Mouse (Mus musculus): ENCODE data around the gene Hist1h2bm. TPM values are rescaled to one million over a fixed set of nuclear protein-coding genes. Genes with fewer than 3 reads are reported as not detected.
"Not testable (repeated sequence)": the region's sequence is repeated elsewhere in the genome, so short reads cannot be mapped to it uniquely, and the experiment has no call there.

Hist1h2bm gene
- polyA plus RNA-seq, 1 experiment from 2014 or later = 8.0 TPM

GRCm38 (mm10) chr13:21733466-21733865 lies 11.6 kb downstream of the Hist1h2bm start:
- no peaks in the 10 kb centered on the region for H3K36me3 ChIP-seq (ENCODE audit: insufficient read depth)
- H3K9me3 ChIP-seq (ENCODE audit: low read depth, low read length) = no peaks in the 10 kb centered on the region
- WGBS = 71% methylated on average over 5 of the region's 5 CpGs
- no peak overlapping the region for H3K4me3 ChIP-seq (ENCODE audit: low read depth, low read length)
- no peak overlapping the region for H3K4me2 ChIP-seq
- TF ChIP-seq CTCF (IDR thresholded peaks at IDR 0.05; ENCODE audit: low read depth) = no peak; the same call in 1 of the 2 replicates
- H3K27me3 ChIP-seq (ENCODE audit: insufficient read depth, low read length) = no peaks in the 10 kb centered on the region
- H3K9ac ChIP-seq = no peak overlapping the region
- peak overlapping the region; percentile 99 for H3K27ac ChIP-seq (ENCODE audit: low read depth)
- DNase-seq = peak; percentile 42
- ATAC-seq (ENCODE audit: insufficient read depth) = no peak; the same call in 1 of the 2 replicates
- H3K4me1 ChIP-seq (ENCODE audit: insufficient read depth) = no peaks in the 10 kb centered on the region

GRCm38 (mm10) chr13:21734010-21734905 lies 12.4 kb downstream of the Hist1h2bm start:
- Histone ChIP-seq H3K36me3 (ENCODE audit: insufficient read depth) (no peaks in the 10 kb centered on the region), H3K9me3 (ENCODE audit: low read depth, low read length) (no peaks in the 10 kb centered on the region), H3K4me2 (peak overlapping the region; percentile 74), H3K4me1 (ENCODE audit: insufficient read depth) (no peaks in the 10 kb centered on the region), H3K27ac (ENCODE audit: low read depth) (peak overlapping the region; percentile 99), H3K27me3 (ENCODE audit: insufficient read depth, low read length) (no peaks in the 10 kb centered on the region), H3K9ac (peak overlapping the region; percentile 77), H3K4me3 (ENCODE audit: low read depth, low read length) (peak overlapping the region; percentile 52)
- ATAC-seq (ENCODE audit: insufficient read depth) (peak; percentile 82), DNase-seq (peak; percentile 98)
- WGBS = under 1% methylated on average over 21 of the region's 21 CpGs
- peak; percentile 89 for TF ChIP-seq CTCF (IDR thresholded peaks at IDR 0.05; ENCODE audit: low read depth)

- ATAC-seq (ENCODE audit: insufficient read depth) (peak; percentile 93), DNase-seq (peak; percentile 97)
- not testable (repeated sequence) for H3K36me3 ChIP-seq (ENCODE audit: insufficient read depth); H3K27me3 ChIP-seq (ENCODE audit: insufficient read depth, low read length); H3K4me1 ChIP-seq (ENCODE audit: insufficient read depth); H3K9me3 ChIP-seq (ENCODE audit: low read depth, low read length)
- Histone ChIP-seq H3K27ac (ENCODE audit: low read depth) (peak within 1 kb of the TSS; percentile 99), H3K4me2 (peak within 1 kb of the TSS; percentile 74), H3K4me3 (ENCODE audit: low read depth, low read length) (peak within 1 kb of the TSS; percentile 52), H3K9ac (peak within 1 kb of the TSS; percentile 77)
- under 1% methylated on average over 43 of the region's 56 CpGs for WGBS
Observed at GRCm38 (mm10) chr13:21734906-21735767, 13.3 kb downstream of the Hist1h2bm start, which contains the start of gene Hist1h4j. Gene Hist1h4j (plus strand): TSS chr13:21735064.

- Histone ChIP-seq H3K4me2 (no peak overlapping the region), H3K27ac (ENCODE audit: low read depth) (no peak overlapping the region), H3K36me3 (ENCODE audit: insufficient read depth) (no peaks in the 10 kb centered on the region), H3K27me3 (ENCODE audit: insufficient read depth, low read length) (no peaks in the 10 kb centered on the region), H3K9ac (no peak overlapping the region), H3K9me3 (ENCODE audit: low read depth, low read length) (no peaks in the 10 kb centered on the region), H3K4me3 (ENCODE audit: low read depth, low read length) (no peak overlapping the region), H3K4me1 (ENCODE audit: insufficient read depth) (no peaks in the 10 kb centered on the region)
- 42% methylated on average over 1 of the region's 1 CpGs for WGBS
- DNase-seq = no peak
- TF ChIP-seq CTCF (IDR thresholded peaks at IDR 0.05; ENCODE audit: low read depth) = no peak
- no peak for ATAC-seq (ENCODE audit: insufficient read depth)
Observed at GRCm38 (mm10) chr13:21745006-21745405, 23.2 kb downstream of the Hist1h2bm start.

GRCm38 (mm10) chr13:21749387-21750158 lies 27.7 kb downstream of the Hist1h2bm start:
- H3K36me3 ChIP-seq (ENCODE audit: insufficient read depth) = no peaks in the 10 kb centered on the region

GRCm38 (mm10) chr13:21750159-21751017 lies 28.5 kb downstream of the Hist1h2bm start, which contains the start of gene Hist1h4k:
Gene Hist1h4k (minus strand): TSS chr13:21750505.
- Histone ChIP-seq H3K9ac (peak within 1 kb of the TSS; percentile 82), H3K27ac (ENCODE audit: low read depth) (peak within 1 kb of the TSS; percentile 98), H3K4me3 (ENCODE audit: low read depth, low read length) (peak within 1 kb of the TSS; percentile 57), H3K4me2 (peak within 1 kb of the TSS; percentile 84)
- H3K9me3 ChIP-seq (ENCODE audit: low read depth, low read length); H3K4me1 ChIP-seq (ENCODE audit: insufficient read depth); H3K36me3 ChIP-seq (ENCODE audit: insufficient read depth); H3K27me3 ChIP-seq (ENCODE audit: insufficient read depth, low read length): not testable (repeated sequence)
- under 1% methylated on average over 42 of the region's 56 CpGs for WGBS
- peak; percentile 98 for DNase-seq
- ATAC-seq (ENCODE audit: insufficient read depth) = peak; percentile 85

More at GRCm38 (mm10) chr13:21749387-21750158, 27.7 kb downstream of the Hist1h2bm start:
- H3K4me2 ChIP-seq = peak overlapping the region; percentile 84
- TF ChIP-seq CTCF (IDR thresholded peaks at IDR 0.05; ENCODE audit: low read depth) = no peak
- H3K27ac ChIP-seq (ENCODE audit: low read depth) = peak overlapping the region; percentile 97
- no peaks in the 10 kb centered on the region for H3K4me1 ChIP-seq (ENCODE audit: insufficient read depth)
- DNase-seq (peak; percentile 68), ATAC-seq (ENCODE audit: insufficient read depth) (no peak)
- peak overlapping the region; percentile 57 for H3K4me3 ChIP-seq (ENCODE audit: low read depth, low read length)
- H3K27me3 ChIP-seq (ENCODE audit: insufficient read depth, low read length) = no peaks in the 10 kb centered on the region
- H3K9me3 ChIP-seq (ENCODE audit: low read depth, low read length) = no peaks in the 10 kb centered on the region
- H3K9ac ChIP-seq = peak overlapping the region; percentile 82
- WGBS = 2% methylated on average over 5 of the region's 5 CpGs
